Mouse (Mus musculus) heart, embryonic 11.5 days (tissue): ENCODE results near the gene Dcaf11. TPM values are rescaled to one million over a fixed set of nuclear protein-coding genes. Genes with fewer than 3 reads are reported as not detected.

Experiments
- ATAC-seq: fragments of 200-750 bp; cut with Nextera tagmentation; replicated peaks from 2 replicates; pipeline ENCODE4 v1.8.0; 2017; ENCODE audit warnings: moderate library complexity; ENCODE audit not compliant: insufficient number of reproducible peaks, low FRiP score, low TSS enrichment
- H3K27ac ChIP-seq: fragments of 300-500 bp; sonication (generic); 2 replicates; pipeline ENCODE4 v1.5.1; 2014; ENCODE audit warnings: mild to moderate bottlenecking, low read depth, low read length
- H3K27me3 ChIP-seq: fragments of 300-500 bp; sonication (generic); 2 replicates; pipeline ENCODE4 v1.6.1; 2014; ENCODE audit warnings: mild to moderate bottlenecking, low read length, mixed read lengths; ENCODE audit not compliant: control insufficient read depth, insufficient read depth
- H3K36me3 ChIP-seq: fragments of 300-500 bp; sonication (generic); 2 replicates; pipeline ENCODE4 v1.6.1; 2014; ENCODE audit warnings: mild to moderate bottlenecking, low read length, moderate library complexity, mixed read lengths; ENCODE audit not compliant: control insufficient read depth, insufficient read depth
- H3K4me1 ChIP-seq: fragments of 300-500 bp; sonication (generic); 2 replicates; pipeline ENCODE4 v1.6.1; 2014; ENCODE audit warnings: low read length; ENCODE audit not compliant: control insufficient read depth, insufficient read depth
- H3K4me2 ChIP-seq: fragments of 300-500 bp; sonication (generic); 2 replicates; pipeline ENCODE4 v1.6.1; 2014; ENCODE audit warnings: mild to moderate bottlenecking, moderate library complexity
- H3K4me3 ChIP-seq: fragments of 300-500 bp; sonication (generic); 2 replicates; pipeline ENCODE4 v1.5.1; 2014; ENCODE audit warnings: low read depth, low read length
- H3K9ac ChIP-seq: fragments of 300-500 bp; sonication (generic); 2 replicates; pipeline ENCODE4 v1.6.1; 2014; ENCODE audit warnings: mild to moderate bottlenecking, low read depth, low read length, moderate library complexity
- H3K9me3 ChIP-seq: fragments of 300-500 bp; sonication (generic); replicated peaks from 2 replicates; pipeline ENCODE4 v1.6.1; 2016; ENCODE audit warnings: low read length; ENCODE audit not compliant: control insufficient read depth
- WGBS: fragments of 180-500 bp; shearing (Covaris S2); extraction: QIAGEN DNeasy Blood & Tissue Kit; methylation state at CpG from one replicate; pipeline ENCODE4 v1.1.7; 2014; ENCODE audit not compliant: insufficient replicate concordance; 5-methylcytosine and 5-hydroxymethylcytosine counted together
- polyA plus RNA-seq: library from polyadenylated mRNA; unstranded; fragments of >200 nt; fragmentation: Nextera tagmentation; extraction: Ambion mirVana; gene quantifications from 2 replicates; pipeline ENCODE4 v1.2.1, GENCODE M21; 2014

The Dcaf11 gene
- polyA plus RNA-seq, 1 experiment from 2014 or later: 61.3 TPM

GRCm38 (mm10) chr14:55592226-55592625, 32.4 kb downstream of the Dcaf11 start:
- Histone ChIP-seq H3K36me3 (peaks cover 17% of the 10 kb centered on the region), H3K9me3 (no peaks in the 10 kb centered on the region), H3K4me1 (peaks cover 19% of the 10 kb centered on the region), H3K4me2 (peak overlapping the region; percentile 98), H3K4me3 (peak overlapping the region; percentile 78), H3K9ac (peak overlapping the region; percentile 83), H3K27me3 (no peaks in the 10 kb centered on the region), H3K27ac (peak overlapping the region; percentile 98)
- ATAC-seq: no peak
- 6% methylated on average over 16 of the region's 16 CpGs for WGBS

DNA sequence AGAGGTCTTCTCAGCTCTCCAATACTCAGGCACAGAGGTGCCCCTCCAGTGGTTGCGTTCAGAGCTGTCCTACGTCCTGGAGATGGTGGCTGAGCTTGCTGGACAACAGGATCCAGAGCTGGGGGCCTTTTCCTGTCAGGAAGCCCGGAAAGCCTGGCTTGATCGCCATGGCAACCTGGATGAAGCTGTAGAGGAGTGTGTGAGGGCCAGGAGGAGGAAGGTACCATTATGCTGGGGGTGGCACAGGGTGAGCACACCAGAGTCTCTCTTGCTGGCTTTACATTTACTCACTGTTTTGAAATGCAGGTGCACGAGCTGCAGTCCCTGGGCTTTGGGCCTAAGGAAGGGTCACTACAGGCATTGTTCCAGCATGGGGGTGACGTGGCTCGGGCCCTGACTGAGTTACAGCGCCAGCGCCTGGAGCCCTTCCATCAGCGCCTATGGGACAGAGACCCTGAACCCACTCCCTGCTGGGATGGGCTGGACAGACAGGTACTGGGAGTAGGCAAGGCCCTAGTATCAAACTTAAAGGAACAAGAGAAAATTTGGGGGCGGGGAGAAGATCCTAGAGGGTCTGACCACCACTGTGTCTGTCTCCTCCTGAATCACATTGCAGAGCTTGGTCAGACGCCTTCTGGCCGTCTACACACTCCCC, 36.4 kb downstream of the Dcaf11 start:
- 76% methylated on average over 13 of the region's 13 CpGs for WGBS
- no peak for ATAC-seq
- H3K9ac ChIP-seq: no peak overlapping the region
- H3K9me3 ChIP-seq: no peaks in the 10 kb centered on the region
- no peak overlapping the region for H3K4me2 ChIP-seq
- peaks cover 13% of the 10 kb centered on the region for H3K4me1 ChIP-seq
- H3K4me3 ChIP-seq: no peak overlapping the region
- no peak overlapping the region for H3K27ac ChIP-seq
- H3K36me3 ChIP-seq: peaks cover 34% of the 10 kb centered on the region
- H3K27me3 ChIP-seq: no peaks in the 10 kb centered on the region

GRCm38 (mm10) chr14:55598521-55599390, 39.0 kb downstream of the Dcaf11 start:
- Histone ChIP-seq H3K9me3 (no peaks in the 10 kb centered on the region), H3K9ac (no peak overlapping the region), H3K27me3 (no peaks in the 10 kb centered on the region), H3K4me1 (peaks cover 5% of the 10 kb centered on the region; the same call in 1 of the 2 replicates), H3K36me3 (peaks cover 49% of the 10 kb centered on the region), H3K27ac (no peak overlapping the region), H3K4me3 (no peak overlapping the region), H3K4me2 (no peak overlapping the region)
- ATAC-seq: no peak
- 93% methylated on average over 21 of the region's 21 CpGs for WGBS

GRCm38 (mm10) chr14:55603271-55603632, 43.4 kb downstream of the Dcaf11 start, which contains the start of gene Irf9:
Gene Irf9, plus strand, starts transcription at chr14:55603571.
- Histone ChIP-seq H3K9me3 (no peaks in the 10 kb centered on the region), H3K27ac (peak within 1 kb of the TSS; percentile 85), H3K4me3 (peak within 1 kb of the TSS; percentile 40), H3K4me2 (peak within 1 kb of the TSS; percentile 74), H3K27me3 (no peaks in the 10 kb centered on the region), H3K36me3 (peaks cover 38% of the 10 kb centered on the region), H3K4me1 (peaks cover 11% of the 10 kb centered on the region; the same call in 1 of the 2 replicates), H3K9ac (peak within 1 kb of the TSS; percentile 76)
- ATAC-seq: no peak
- WGBS: 89% methylated on average over 7 of the region's 7 CpGs

GRCm38 (mm10) chr14:55603633-55604576, 44.1 kb downstream of the Dcaf11 start:
- 16% methylated on average over 19 of the region's 19 CpGs for WGBS
- Histone ChIP-seq H3K4me3 (peak overlapping the region; percentile 40), H3K4me1 (peaks cover 11% of the 10 kb centered on the region; the same call in 1 of the 2 replicates), H3K27me3 (no peaks in the 10 kb centered on the region), H3K9me3 (no peaks in the 10 kb centered on the region), H3K27ac (peak overlapping the region; percentile 85), H3K4me2 (peak overlapping the region; percentile 74), H3K9ac (peak overlapping the region; percentile 76), H3K36me3 (peaks cover 36% of the 10 kb centered on the region)
- peak; percentile 84 for ATAC-seq

GRCm38 (mm10) chr14:55604823-55605222, 45.0 kb downstream of the Dcaf11 start:
- no peak for ATAC-seq
- H3K4me3 ChIP-seq: no peak overlapping the region
- no peaks in the 10 kb centered on the region for H3K9me3 ChIP-seq
- H3K9ac ChIP-seq: no peak overlapping the region
- H3K27me3 ChIP-seq: no peaks in the 10 kb centered on the region
- H3K36me3 ChIP-seq: peaks cover 34% of the 10 kb centered on the region
- no peak overlapping the region; the same call in 1 of the 2 replicates for H3K4me2 ChIP-seq
- peaks cover 11% of the 10 kb centered on the region; the same call in 1 of the 2 replicates for H3K4me1 ChIP-seq
- 94% methylated on average over 11 of the region's 11 CpGs for whole genome bisulfite sequencing
- no peak overlapping the region for H3K27ac ChIP-seq

DNA sequence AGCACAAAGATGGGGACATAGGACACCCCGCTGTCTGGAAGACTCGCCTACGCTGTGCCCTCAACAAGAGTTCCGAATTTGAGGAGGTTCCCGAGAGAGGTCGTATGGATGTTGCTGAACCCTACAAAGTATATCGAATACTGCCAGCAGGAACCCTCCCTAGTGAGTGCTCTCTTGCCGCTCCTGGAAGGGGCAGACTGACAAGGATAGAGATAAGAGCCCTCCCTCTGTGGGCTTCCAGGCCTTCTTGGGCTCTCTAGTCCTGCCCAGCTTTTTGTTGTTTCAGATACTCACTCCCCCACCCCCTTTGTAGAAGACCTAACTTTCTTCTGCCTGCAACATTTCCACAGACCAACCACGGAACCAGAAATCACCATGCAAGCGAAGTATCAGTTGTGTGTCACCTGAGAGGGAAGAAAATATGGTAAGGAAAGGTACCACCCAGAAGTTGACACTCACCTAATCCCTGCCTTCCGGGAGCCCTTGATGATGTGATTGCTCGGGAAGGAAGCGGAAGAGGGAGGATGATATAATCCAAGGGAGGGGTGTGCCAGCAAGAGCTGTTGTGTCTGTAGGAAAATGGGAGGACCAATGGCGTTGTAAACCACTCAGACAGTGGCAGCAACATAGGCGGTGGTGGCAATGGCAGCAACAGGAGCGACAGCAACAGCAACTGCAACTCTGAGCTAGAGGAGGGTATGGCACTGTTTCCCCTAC, 46.1 kb downstream of the Dcaf11 start:
- no peak for ATAC-seq
- H3K9me3 ChIP-seq: no peaks in the 10 kb centered on the region
- no peak overlapping the region for H3K4me2 ChIP-seq
- H3K4me1 ChIP-seq: peaks cover 11% of the 10 kb centered on the region; the same call in 1 of the 2 replicates
- no peak overlapping the region for H3K27ac ChIP-seq
- WGBS: 77% methylated on average over 16 of the region's 16 CpGs
- H3K36me3 ChIP-seq: peaks cover 32% of the 10 kb centered on the region
- no peak overlapping the region for H3K9ac ChIP-seq
- no peaks in the 10 kb centered on the region for H3K27me3 ChIP-seq
- no peak overlapping the region for H3K4me3 ChIP-seq
